Mouse (Mus musculus): ENCODE measurements around the gene Evc2. TPM values are rescaled to one million over a fixed set of nuclear protein-coding genes. Genes with fewer than 3 reads are reported as not detected.

The Evc2 gene
- polyA plus RNA-seq (2012; rRNA removed), result 46.2 and 56.9 TPM in 2 replicates
- 22.0 and 26.6 TPM in 2 replicates for polyA plus RNA-seq (2014; fragmentation: Nextera tagmentation; extraction: Ambion mirVana)

GRCm38 (mm10) chr5:37338288-37338687, at the start of gene Evc2:
Gene Evc2 (plus strand): TSS chr5:37338499.
- WGBS, result under 1% methylated on average over 21 of the region's 27 CpGs
- Histone ChIP-seq H3K27me3 (ENCODE audit: control insufficient read depth, insufficient read depth, low read length) (no peaks in the 10 kb centered on the region), H3K4me1 (ENCODE audit: control insufficient read depth, insufficient read depth, low read length) (peaks cover 33% of the 10 kb centered on the region), H3K4me3 (replicated peaks; ENCODE audit: low read length) (peak within 1 kb of the TSS; percentile 74), H3K9me3 (ENCODE audit: control insufficient read depth, low read length) (no peaks in the 10 kb centered on the region), H3K36me3 (ENCODE audit: control insufficient read depth, insufficient read depth, low read length) (peaks cover 19% of the 10 kb centered on the region), H3K9ac (ENCODE audit: low read depth, low read length, severe bottlenecking) (peak within 1 kb of the TSS; percentile 81), H3K27ac (replicated peaks; ENCODE audit: low read depth, low read length) (peak within 1 kb of the TSS; percentile 82), H3K4me2 (replicated peaks; ENCODE audit: low read depth, low read length, severe bottlenecking) (peak within 1 kb of the TSS; percentile 74)
- peak; percentile 58; the same call in 1 of the 2 replicates for TF ChIP-seq POLR2A (IDR thresholded peaks at IDR 0.05; ENCODE audit: borderline replicate concordance, extremely low read depth, insufficient read depth, insufficient read length)
- ATAC-seq (ENCODE audit: low FRiP score, low read depth), result peak; percentile 88
- peak; percentile 81 for DNase-seq (ENCODE audit: low spot score)

- ATAC-seq (ENCODE audit: low FRiP score, low read depth) (no peak), DNase-seq (ENCODE audit: low spot score) (peak; percentile 71)
- TF ChIP-seq POLR2A (IDR thresholded peaks at IDR 0.05; ENCODE audit: borderline replicate concordance, extremely low read depth, insufficient read depth, insufficient read length), result no peak
- H3K27me3 ChIP-seq (ENCODE audit: control insufficient read depth, insufficient read depth, low read length), result no peaks in the 10 kb centered on the region
- H3K4me3 ChIP-seq (replicated peaks; ENCODE audit: low read length), result no peak overlapping the region
- WGBS, result 21% methylated on average over 3 of the region's 3 CpGs
- H3K4me1 ChIP-seq (ENCODE audit: control insufficient read depth, insufficient read depth, low read length), result no peaks in the 10 kb centered on the region
- H3K36me3 ChIP-seq (ENCODE audit: control insufficient read depth, insufficient read depth, low read length), result no peaks in the 10 kb centered on the region
- H3K9me3 ChIP-seq (ENCODE audit: control insufficient read depth, low read length), result no peaks in the 10 kb centered on the region
- H3K4me2 ChIP-seq (replicated peaks; ENCODE audit: low read depth, low read length, severe bottlenecking), result no peak overlapping the region
- H3K9ac ChIP-seq (ENCODE audit: low read depth, low read length, severe bottlenecking), result no peak overlapping the region
- no peak overlapping the region for H3K27ac ChIP-seq (replicated peaks; ENCODE audit: low read depth, low read length)
Measured at GRCm38 (mm10) chr5:37289236-37289635, 49.1 kb upstream of the Evc2 start.

GRCm38 (mm10) chr5:37290983-37291382, 47.3 kb upstream of the Evc2 start:
- DNase-seq (ENCODE audit: low spot score), result no peak
- 73% methylated on average over 9 of the region's 9 CpGs for WGBS
- H3K27ac ChIP-seq (replicated peaks; ENCODE audit: low read depth, low read length), result no peak overlapping the region
- H3K9me3 ChIP-seq (ENCODE audit: control insufficient read depth, low read length), result no peaks in the 10 kb centered on the region
- H3K27me3 ChIP-seq (ENCODE audit: control insufficient read depth, insufficient read depth, low read length), result no peaks in the 10 kb centered on the region
- no peaks in the 10 kb centered on the region for H3K36me3 ChIP-seq (ENCODE audit: control insufficient read depth, insufficient read depth, low read length)
- no peaks in the 10 kb centered on the region for H3K4me1 ChIP-seq (ENCODE audit: control insufficient read depth, insufficient read depth, low read length)
- H3K9ac ChIP-seq (ENCODE audit: low read depth, low read length, severe bottlenecking), result no peak overlapping the region
- no peak for TF ChIP-seq POLR2A (IDR thresholded peaks at IDR 0.05; ENCODE audit: borderline replicate concordance, extremely low read depth, insufficient read depth, insufficient read length)
- no peak overlapping the region for H3K4me2 ChIP-seq (replicated peaks; ENCODE audit: low read depth, low read length, severe bottlenecking)
- no peak for ATAC-seq (ENCODE audit: low FRiP score, low read depth)
- no peak overlapping the region for H3K4me3 ChIP-seq (replicated peaks; ENCODE audit: low read length)

GRCm38 (mm10) chr5:37296717-37297116, 41.6 kb upstream of the Evc2 start:
- Histone ChIP-seq H3K9me3 (ENCODE audit: control insufficient read depth, low read length) (no peaks in the 10 kb centered on the region), H3K4me2 (replicated peaks; ENCODE audit: low read depth, low read length, severe bottlenecking) (no peak overlapping the region), H3K4me1 (ENCODE audit: control insufficient read depth, insufficient read depth, low read length) (no peaks in the 10 kb centered on the region), H3K27ac (replicated peaks; ENCODE audit: low read depth, low read length) (no peak overlapping the region), H3K36me3 (ENCODE audit: control insufficient read depth, insufficient read depth, low read length) (peaks cover 25% of the 10 kb centered on the region), H3K9ac (ENCODE audit: low read depth, low read length, severe bottlenecking) (no peak overlapping the region), H3K27me3 (ENCODE audit: control insufficient read depth, insufficient read depth, low read length) (no peaks in the 10 kb centered on the region), H3K4me3 (replicated peaks; ENCODE audit: low read length) (no peak overlapping the region)
- DNase-seq (ENCODE audit: low spot score) (no peak), ATAC-seq (ENCODE audit: low FRiP score, low read depth) (no peak)
- 61% methylated on average over 10 of the region's 10 CpGs for WGBS
- no peak for TF ChIP-seq POLR2A (IDR thresholded peaks at IDR 0.05; ENCODE audit: borderline replicate concordance, extremely low read depth, insufficient read depth, insufficient read length)

DNA sequence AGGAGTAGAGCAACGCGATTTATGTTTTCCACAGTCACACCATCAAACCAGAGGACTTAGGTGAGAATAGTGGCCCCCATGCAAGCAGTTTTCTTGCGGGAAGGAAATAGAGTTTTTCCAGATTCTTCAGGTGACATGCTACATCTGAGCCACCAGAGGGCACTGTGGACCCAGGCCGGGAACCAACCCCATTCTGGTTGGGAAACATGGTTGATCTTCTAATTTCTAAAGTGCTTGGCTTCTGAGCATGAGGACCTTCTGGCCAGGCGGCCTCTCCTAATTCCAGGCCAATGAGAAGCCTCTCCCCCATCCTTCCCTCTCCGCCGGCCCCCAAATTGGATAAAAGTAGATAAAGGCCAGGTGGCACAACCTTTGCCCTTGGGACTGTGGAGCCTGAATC, 39.9 kb upstream of the Evc2 start:
- no peak overlapping the region for H3K4me2 ChIP-seq (replicated peaks; ENCODE audit: low read depth, low read length, severe bottlenecking)

More for the DNA sequence above, 39.9 kb upstream of the Evc2 start:
- TF ChIP-seq POLR2A (IDR thresholded peaks at IDR 0.05; ENCODE audit: borderline replicate concordance, extremely low read depth, insufficient read depth, insufficient read length), result peak; percentile 20; the same call in 1 of the 2 replicates
- no peak for ATAC-seq (ENCODE audit: low FRiP score, low read depth)
- H3K9me3 ChIP-seq (ENCODE audit: control insufficient read depth, low read length), result no peaks in the 10 kb centered on the region
- H3K4me3 ChIP-seq (replicated peaks; ENCODE audit: low read length), result no peak overlapping the region
- H3K4me1 ChIP-seq (ENCODE audit: control insufficient read depth, insufficient read depth, low read length), result no peaks in the 10 kb centered on the region
- no peaks in the 10 kb centered on the region for H3K27me3 ChIP-seq (ENCODE audit: control insufficient read depth, insufficient read depth, low read length)
- H3K27ac ChIP-seq (replicated peaks; ENCODE audit: low read depth, low read length), result no peak overlapping the region
- H3K36me3 ChIP-seq (ENCODE audit: control insufficient read depth, insufficient read depth, low read length), result peaks cover 35% of the 10 kb centered on the region
- 22% methylated on average over 7 of the region's 7 CpGs for WGBS
- DNase-seq (ENCODE audit: low spot score), result peak; percentile 10
- no peak overlapping the region for H3K9ac ChIP-seq (ENCODE audit: low read depth, low read length, severe bottlenecking)

All from limb, embryonic 14.5 days (tissue).